Mouse (Mus musculus): ENCODE data around the gene Birc2.

Gene Birc2

DNA sequence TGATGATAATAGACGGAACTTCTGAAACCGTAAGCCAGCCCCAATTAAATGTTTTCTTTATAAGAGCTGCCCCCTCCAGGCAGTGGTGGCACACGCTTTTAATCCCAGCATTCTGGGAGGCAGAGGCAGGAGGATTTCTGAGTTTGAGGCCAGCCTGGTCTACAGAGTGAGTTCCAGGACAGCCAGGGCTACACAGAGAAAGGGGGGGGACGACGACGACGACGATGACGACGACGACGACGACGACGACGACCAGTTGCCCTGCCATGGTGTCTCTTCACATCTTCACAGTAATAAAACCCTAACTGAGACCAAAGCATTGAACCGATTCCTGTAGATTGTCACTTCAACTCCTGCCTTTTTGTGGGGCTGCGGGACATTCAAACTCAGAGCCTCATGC, 11.3 kb upstream of the Birc2 start:
- ATAC-seq (ENCODE audit: insufficient number of reproducible peaks, low FRiP score, low TSS enrichment), result no peak

GRCm38 (mm10) chr9:7846667-7847199, 9.9 kb upstream of the Birc2 start:
- ATAC-seq (ENCODE audit: insufficient number of reproducible peaks, low FRiP score, low TSS enrichment), result no peak

- ATAC-seq (ENCODE audit: insufficient number of reproducible peaks, low FRiP score, low TSS enrichment), result no peak
These were observed 8.5 kb upstream of the Birc2 start for GRCm38 (mm10) chr9:7845216-7845895.

DNA sequence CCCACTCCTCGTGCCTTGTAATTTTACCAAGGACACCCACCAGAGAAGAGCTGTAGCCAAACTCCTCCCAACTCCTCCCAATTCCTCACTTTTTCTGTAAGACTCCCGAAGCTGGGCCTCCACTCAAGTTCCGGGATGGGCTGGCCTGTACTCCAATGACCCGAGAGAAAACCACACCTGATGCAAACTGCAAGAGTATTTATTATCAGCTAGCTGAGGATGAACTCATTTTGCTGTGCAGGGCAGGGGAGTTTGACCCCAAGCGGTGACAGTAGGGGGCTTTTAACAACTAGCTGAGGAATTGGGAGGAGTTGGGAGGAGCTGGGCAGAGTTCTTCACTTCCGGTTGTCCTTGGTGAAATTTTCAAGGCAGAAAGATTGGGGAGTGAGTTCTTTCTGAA, 4.4 kb upstream of the Birc2 start:
- no peak for ATAC-seq (ENCODE audit: insufficient number of reproducible peaks, low FRiP score, low TSS enrichment)

DNA sequence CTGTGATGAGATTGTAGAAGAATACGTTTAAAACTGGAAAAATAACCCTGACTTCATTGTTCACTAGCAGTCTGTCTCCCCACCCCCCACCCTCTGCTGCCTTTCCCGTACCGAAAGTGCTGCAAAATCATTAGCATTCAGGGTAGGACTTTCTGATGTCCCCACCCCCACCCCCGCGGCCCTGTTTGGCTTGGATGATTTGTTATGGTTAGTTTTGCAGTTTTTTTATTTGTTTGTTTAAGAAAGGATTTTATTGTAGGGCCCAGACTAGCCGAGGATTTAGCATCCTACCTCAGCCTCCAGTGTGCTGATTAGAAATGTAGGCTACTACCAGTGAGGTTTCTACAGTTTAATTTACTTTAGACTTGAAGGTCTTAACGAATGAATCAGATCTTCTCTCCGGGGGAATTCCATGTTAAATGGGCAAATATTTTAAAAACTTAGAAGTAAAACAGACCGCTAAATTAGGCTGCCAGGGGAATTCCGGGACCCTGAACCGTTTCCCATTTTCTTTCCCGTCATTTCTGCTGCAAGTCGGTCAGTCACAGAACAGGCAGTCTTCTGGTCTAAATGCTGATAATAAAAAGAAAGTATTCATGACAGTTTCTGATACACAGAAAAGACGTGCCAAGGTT, 1.1 kb upstream of the Birc2 start:
- ATAC-seq (ENCODE audit: insufficient number of reproducible peaks, low FRiP score, low TSS enrichment), result no peak

GRCm38 (mm10) chr9:7836331-7836730, 533 bp downstream of the Birc2 start:
- ATAC-seq (ENCODE audit: insufficient number of reproducible peaks, low FRiP score, low TSS enrichment), result peak; percentile 19; the same call in 1 of the 2 replicates

DNA sequence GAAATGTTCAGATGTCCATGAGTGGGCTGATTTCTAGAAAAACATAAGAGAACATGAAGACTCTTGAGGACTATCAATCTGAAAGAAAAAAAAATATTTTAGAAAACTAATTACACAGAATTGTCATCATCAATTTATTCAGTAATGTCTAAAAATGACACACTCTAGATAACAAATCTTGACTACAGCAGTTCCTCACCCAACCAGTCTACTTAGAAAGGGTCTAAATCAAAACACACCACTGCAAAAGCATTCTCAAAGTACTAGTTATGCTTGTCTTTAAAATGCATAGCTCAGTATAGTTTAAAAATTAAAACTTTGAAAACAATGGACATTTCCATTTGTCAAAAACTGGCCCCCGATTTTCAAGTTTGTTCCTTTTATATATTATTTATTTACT, 1.6 kb downstream of the Birc2 start:
- no peak for ATAC-seq (ENCODE audit: insufficient number of reproducible peaks, low FRiP score, low TSS enrichment)

DNA sequence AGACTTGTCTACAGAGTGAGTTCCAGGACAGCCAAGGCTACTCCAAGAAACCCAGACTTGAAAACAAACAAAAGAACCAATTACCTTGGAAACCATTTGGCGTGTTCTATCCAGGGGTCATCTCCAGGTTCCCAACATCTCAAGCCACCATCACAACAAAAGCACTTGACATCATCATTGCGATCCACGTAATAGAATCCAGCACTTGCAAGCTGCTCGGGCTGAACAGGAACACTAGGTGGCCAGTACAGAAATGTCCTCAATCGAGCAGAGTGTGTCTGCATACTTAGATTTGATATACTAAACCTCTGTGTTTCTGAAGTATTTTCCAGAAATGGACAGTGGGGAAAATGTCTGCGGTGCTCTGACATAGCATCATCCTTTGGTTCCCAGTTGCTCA, 3.4 kb downstream of the Birc2 start:
- no peak for ATAC-seq (ENCODE audit: insufficient number of reproducible peaks, low FRiP score, low TSS enrichment)

DNA sequence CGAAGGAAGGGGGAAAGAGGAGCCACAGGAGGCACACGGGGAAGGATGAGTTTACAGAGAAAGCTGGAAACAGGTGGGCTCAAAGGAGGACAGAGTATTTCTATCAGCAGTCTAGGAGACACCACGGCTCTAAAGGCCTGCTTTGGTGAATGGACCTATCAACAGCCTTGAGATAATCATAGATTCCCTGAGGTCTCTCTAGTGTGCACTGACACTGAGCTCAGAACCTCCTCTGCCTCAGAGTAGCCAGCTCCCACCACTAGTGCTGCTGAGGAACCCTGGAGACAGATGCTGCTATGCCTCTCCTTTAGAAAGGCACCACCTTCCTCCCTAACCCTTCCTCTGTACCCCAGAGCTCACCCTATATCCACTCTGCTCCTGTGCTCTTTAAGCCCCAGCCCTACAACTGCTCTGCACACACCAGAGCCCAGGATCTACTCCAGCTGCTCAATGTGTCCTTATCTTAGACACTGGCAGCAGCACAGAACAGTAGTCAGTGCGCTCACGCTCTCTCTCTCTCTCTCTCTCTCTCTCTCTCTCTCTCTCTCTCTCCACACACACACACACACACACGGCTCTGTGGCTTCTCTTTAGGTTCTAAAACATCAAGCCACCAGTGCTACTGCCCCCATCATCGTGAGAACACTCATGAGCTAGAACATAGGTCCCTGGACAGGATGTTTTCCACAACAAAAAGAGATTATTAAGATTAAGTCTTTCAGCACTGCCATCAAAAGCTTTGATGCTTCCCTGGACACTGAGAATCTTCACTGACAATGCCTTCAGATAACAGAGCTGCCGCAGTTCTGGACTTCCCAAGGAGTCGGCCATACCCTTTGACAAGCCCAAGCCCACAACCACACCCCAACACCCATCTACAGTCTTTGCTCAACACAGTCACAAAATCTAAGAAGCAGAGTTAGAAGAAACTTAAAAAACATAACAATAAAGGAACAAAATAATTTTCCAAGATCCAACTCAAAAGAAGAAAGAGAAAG, 7.0 kb downstream of the Birc2 start:
- no peak for ATAC-seq (ENCODE audit: insufficient number of reproducible peaks, low FRiP score, low TSS enrichment)

GRCm38 (mm10) chr9:7828706-7829105, 8.2 kb downstream of the Birc2 start:
- no peak for ATAC-seq (ENCODE audit: insufficient number of reproducible peaks, low FRiP score, low TSS enrichment)

DNA sequence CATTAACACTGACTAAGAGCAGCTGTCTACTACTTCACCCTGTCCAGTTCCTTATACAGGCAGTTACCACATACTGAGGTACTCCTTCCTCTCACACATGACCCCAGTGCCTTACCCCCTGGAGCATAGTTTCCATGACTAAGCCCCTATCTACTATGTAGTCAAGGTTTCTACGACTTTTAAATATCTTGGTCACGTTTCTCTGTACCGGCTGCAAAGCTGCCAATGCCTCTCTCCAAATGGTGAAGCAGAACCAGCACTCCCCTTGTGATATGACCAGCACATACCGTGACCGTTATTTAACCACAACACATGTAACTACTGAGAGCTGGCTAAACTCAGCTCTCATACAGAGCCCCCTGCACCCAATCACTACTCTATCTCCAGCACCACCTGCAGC, 11.9 kb downstream of the Birc2 start:
- no peak for ATAC-seq (ENCODE audit: insufficient number of reproducible peaks, low FRiP score, low TSS enrichment)

DNA sequence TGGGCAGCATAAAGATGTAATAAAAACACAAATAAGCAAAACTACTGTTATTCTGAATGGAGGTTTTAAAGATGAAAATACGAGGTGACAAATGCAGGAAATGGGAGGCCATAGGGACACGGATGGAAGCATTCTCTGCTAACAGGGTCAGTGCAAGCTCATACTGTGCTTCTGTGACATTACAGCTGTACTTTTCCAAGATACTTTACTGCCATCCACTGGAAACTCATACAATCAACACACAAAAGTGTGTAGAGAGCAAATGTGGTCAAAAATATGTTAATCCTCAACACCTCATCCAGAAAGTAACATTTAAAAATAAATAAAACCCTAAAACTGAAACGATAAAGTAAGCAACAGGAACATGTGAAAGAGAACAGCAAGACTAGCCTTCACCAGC, 14.1 kb downstream of the Birc2 start:
- no peak for ATAC-seq (ENCODE audit: insufficient number of reproducible peaks, low FRiP score, low TSS enrichment)

GRCm38 (mm10) chr9:7805101-7805506, 31.8 kb downstream of the Birc2 start:
- no peak for ATAC-seq (ENCODE audit: insufficient number of reproducible peaks, low FRiP score, low TSS enrichment)

DNA sequence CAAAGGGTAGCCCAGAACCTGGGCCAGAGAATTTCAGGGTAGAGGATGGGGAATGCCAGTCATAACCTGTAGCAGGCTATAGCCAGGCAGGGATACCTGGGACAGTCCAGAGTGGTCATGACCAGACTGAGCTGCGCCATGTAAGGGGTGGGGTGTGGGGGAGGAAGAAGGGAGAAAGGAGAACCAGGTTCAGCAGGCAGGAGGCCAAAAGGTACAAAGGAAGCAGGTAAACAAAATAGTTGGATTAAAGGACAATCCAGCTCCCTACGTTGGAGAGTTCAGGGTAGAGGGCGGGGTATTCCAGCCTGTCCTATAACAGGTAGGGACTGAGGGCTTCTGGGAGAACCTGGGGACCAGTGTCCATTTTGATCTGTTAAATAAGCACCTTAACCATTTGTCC, 38.3 kb downstream of the Birc2 start:
- no peak for ATAC-seq (ENCODE audit: insufficient number of reproducible peaks, low FRiP score, low TSS enrichment)

- no peak for ATAC-seq (ENCODE audit: insufficient number of reproducible peaks, low FRiP score, low TSS enrichment)
These were observed 39.3 kb downstream of the Birc2 start for GRCm38 (mm10) chr9:7797542-7797941.

- ATAC-seq (ENCODE audit: insufficient number of reproducible peaks, low FRiP score, low TSS enrichment), result no peak
These were observed 40.6 kb downstream of the Birc2 start for GRCm38 (mm10) chr9:7796129-7796864.

- ATAC-seq (ENCODE audit: insufficient number of reproducible peaks, low FRiP score, low TSS enrichment), result no peak
These were observed 41.3 kb downstream of the Birc2 start for GRCm38 (mm10) chr9:7795581-7795980.

- no peak for ATAC-seq (ENCODE audit: insufficient number of reproducible peaks, low FRiP score, low TSS enrichment)
These were observed 43.3 kb downstream of the Birc2 start for GRCm38 (mm10) chr9:7793561-7793960.

DNA sequence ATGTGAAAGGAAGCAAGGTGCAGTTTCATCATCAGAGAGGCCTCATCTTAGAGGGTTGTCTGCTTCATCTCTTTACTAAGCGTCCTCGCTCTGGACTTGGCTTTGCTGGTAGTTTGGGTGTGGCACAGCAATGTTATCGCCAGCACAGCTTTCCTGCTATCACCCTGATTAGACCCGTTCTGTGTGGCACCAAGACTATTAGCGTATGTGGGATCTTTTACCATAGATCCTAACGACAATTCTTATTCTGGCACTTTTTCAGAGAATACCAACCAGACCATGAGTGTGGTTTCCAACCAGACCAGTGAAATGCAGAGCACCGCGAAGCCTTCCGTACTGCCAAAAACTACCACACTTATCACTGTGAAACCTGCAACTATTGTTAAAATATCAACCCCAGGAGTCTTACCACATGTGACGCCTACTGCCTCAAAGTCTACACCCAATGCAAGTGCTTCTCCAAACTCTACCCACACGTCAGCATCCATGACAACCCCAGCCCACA, 46.2 kb downstream of the Birc2 start:
- no peak for ATAC-seq (ENCODE audit: insufficient number of reproducible peaks, low FRiP score, low TSS enrichment)

Measured in cerebellum, adult (tissue).